Mouse (Mus musculus) urinary bladder, postnatal 25 days (tissue): ENCODE results near the gene Mboat1.
A peak's percentile ranks its signal among the peaks of the same experiment; 100 is the strongest.

Experiments used
- DNase-seq: peaks from one replicate; pipeline ENCODE4 v3.0.0; 2022; ENCODE audit warnings: low spot score

The Mboat1 gene

DNA sequence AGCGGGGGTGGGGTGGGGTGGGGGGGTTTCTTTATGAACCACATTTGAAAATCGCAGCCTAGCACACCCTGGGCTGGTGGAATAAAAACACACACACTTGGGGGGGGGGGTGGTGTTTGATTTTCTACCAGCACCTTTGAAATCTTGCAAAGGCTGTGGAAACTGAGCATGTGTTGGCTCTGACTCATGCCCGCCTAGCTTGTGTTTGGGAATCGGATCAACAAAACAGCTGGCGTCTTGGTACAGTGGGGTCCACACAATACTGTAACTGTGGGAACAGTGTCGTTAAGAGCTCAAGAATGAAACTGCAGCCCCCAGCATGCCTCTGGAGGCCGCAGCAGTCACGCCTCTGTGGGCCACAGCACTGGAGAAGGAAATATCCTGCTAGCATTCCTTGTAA, 50.2 kb downstream of the Mboat1 start:
- DNase-seq = no peak

DNA sequence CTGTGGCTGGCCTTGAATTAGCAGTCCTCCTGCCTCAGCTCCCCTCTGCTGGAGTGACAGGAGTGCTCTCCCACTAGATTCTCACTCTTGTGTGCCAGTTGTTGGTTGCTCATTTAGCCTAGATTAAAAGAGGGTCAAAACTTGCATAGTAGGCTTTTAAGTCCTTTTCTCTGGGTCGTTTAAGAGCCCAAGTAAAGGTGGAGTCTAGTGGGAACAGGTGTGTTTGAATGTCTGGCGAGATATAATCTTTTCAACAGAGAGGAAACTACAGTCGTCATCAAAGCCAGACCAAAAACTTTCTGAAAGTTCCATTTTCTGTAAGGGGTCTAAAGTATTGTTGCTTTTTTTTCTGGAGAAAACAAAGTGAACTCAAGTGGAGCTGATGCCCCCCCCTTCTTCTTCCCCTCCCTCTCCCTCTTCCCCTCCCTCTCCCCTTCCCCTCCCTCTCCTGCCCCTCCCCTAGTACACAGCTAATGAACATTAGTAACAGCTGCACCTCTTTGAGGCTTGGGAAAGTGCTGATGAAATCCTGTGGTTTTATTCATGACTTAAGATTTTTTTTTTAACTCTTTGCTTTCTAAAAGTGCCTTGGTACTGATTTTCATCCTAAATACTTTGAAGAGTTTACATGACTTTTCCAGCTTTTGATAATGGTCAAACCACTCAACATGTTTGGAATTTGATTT, 55.9 kb downstream of the Mboat1 start:
- no peak for DNase-seq

DNA sequence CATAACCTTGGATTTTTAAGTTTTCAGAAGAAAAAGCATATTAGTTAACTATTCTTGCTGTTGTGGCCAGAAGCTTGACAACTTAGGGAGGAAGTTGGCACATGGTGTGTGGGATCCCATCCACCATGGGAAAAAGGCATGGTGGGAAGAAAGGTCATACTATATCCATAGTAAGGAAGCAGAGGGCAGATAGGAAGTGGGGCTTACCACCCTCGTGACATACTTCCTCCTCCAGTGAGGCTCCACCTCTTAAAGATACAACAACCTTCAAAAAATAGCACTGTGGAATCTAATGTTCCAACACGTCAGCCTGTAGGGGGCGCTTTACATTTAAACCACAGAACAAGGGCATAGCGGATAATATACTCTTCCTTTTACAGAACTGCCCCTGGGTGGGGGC, 57.1 kb downstream of the Mboat1 start:
- DNase-seq = no peak

DNA sequence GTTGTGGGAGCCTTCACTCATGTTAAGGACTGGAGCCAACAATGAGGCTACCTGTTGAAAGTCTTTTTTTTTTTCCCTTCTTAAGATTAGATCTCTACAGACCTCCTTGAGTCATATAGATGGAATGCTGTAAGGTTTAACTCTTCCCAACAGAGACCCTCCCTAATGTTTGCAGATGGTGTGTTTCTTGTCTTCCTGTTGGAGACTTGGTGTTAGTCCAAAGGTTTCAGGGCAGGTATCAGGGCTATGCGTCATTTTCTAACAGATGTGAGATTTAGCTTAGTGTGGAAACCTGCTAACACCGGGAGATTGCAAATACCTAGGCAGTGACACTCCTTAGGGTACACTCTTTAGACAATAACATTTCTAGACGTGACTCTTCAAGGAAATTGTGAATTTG, 58.5 kb downstream of the Mboat1 start:
- DNase-seq = no peak

DNA sequence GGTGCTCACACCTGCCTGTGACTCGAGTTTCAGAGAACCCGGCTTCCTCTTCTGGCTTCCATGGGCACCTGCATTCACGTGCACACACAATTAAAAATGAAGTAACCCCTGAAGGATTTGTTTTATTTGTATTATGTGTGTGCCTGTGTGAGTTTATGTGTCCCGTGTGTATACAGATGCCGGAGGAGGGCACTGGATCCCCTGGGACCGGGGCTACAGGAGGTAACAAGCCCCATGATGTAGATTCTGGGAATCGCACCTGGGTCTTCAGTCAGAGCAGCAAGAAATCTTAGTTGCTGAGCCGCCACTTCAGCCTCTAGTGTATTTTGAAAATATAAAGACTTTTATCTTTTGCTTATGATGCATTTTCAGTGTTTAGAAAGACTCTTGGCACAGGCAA, 60.4 kb downstream of the Mboat1 start:
- DNase-seq = no peak

DNA sequence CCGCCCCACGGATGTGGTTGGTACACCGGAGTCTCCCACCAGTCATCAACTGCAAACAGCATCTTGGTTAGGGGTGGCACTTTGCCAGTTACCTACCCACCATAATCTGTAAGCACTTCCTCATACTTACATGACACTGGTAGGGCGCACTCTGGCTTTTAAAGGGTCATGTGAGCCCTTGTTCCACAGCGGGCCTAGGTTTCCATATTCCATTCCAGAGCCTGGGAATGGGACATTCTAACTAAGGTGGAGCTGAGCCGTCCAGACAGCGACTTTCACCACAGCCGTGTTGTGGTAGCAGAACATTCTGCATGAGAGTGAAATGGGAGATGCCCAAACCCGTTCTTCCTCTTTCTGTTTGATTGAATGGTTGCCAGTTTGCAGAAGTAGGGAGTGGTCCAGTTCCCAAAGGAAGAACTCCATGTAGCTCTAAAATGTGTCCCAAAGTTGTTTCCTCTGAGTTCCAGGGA, 61.8 kb downstream of the Mboat1 start:
- DNase-seq = peak; percentile 16

DNA sequence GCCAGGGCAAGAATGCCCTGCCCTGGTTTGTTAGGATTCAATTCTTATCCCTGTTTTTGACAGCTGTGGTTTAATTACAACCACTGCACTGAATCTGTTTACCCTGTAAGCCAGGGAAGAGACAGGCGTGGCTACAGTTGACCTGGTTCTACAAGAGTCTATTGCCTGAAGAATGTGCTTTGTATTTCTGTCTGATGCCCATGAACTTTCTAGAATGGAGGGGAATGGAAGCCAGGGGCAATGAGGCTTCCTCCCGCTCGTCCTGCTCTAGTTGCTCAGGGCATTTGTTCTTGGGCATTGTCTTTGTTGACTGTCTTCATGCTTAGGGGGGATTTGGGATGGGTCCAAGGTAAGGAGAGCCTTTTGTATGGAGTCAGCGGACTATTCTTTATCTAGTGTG, 63.5 kb downstream of the Mboat1 start:
- no peak for DNase-seq

DNA sequence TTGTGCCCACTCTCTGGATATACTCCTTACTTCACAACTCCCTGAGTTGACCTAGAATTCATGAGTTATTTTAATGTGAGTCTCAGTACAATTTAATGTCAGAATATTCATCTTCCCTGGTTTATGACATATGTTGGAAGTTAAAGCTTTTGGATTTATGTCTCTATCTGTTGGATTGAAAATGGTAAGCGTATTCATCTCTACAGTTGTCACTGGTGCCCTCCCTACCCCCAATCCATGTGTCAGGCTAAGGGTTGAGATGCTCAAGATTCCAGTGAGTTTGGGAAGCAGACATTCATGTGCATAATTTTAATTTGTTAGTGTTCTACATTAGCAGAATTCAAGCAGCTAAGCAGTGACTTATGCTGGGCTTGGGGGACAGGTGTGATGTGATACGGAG, 64.4 kb downstream of the Mboat1 start:
- DNase-seq = no peak

DNA sequence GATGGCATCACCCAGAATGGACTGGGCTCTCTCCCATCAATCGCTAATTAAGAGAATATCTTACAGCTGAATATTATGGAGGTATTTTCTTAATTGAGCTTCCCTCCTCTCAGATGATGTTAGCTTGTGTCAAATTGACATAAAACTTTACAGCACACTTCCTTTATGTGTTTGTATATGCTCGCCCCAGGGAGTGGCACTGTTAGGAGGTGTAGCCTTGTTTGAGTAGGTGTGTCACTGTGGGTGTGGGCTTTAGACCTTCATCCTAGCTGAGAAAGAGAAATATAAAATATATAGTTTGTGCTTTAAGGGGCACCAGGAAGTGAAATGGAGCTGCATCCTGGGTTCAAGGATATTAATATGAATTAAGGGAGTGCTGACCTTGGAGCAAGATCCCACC, 66.7 kb downstream of the Mboat1 start:
- no peak for DNase-seq

DNA sequence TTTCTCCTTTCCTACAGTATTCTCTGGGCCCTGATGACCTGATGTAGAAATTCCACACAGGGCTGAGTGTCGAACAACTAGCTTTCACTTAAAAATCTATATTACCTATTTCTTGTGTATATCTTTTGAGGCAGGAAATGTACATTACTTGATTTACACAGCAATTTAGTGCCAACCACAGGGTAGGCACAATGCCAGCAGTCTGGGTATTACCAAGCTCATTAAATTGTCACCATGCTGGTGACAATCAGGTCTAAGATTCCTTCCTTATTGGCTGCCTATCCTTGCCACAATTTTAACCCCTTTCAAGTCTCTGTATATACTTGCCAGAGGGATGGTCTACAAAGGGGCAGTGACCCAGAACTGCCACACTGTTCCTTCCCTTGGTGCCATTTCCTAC, 71.9 kb downstream of the Mboat1 start:
- DNase-seq = no peak

DNA sequence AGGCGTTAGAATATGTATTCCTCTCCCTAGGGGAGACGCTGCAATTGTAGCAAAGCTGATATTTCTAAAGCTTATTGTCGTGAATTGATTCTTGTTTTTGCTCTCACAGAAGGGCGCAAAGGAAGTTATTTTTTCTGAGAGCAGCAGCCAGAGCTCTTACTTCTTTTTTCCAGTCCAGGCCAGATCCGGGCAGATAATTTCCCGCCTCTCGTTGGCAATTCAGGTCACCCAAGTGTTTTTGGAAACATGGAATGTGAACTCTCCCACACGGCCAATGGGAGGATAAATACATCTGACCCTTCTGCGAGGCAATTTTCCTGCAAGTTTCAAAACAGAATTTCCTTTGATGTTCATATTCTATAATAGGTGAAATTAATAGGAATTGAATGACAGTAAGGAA, 77.0 kb downstream of the Mboat1 start:
- no peak for DNase-seq

DNA sequence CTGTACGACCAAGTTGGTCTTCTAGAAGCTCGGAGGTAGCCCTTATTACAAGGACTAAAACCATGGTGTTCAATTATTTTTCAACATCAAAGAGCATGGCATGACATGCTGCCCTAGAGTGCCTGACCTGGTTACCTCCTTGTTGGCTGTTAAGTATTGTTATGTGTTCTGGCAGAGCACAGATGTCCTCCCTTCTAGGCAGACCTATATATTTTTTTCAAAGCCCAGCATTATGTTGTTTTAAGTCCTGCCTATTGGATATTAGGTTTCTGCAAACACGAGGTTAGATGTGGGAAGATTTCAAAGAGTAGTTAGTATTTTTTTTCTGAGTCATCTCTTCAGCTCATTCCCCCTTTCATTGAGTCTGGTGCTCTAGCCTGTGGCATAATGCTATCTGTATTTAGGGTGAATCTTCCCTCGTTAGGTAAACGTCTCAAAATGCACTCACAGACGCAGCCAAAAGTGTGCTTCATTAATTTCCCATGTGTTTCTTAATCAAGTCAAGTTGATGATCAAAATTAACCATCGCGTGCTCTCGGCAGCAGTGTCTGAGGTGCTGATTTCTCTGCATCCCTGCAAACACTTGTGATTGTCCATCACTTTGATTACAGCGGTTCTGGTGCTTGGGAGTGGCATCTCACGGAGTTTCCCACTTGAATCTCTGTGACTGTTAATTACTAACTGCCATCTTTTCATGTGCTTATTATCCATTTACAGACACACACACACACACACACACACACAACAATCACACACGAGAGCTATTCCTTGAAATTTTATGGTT, 81.5 kb downstream of the Mboat1 start:
- no peak for DNase-seq

DNA sequence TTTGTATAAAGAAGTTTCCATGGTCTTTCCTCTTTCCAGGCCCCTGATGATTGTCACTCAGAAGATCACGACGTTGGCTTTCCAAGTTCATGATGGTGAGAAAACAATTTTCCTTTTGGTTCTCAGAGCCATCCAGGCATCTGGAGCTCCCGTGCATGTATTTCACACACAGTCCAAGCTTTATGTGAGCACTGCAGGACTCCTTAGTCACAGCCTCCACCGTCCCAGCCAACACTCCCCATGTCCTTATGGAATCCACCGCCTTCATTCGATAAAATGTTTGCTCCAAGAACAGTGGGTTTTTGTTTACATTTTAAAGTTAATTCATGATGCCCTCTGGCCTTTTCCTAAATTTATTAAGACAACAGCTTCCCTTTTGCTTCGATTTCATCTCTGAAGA, 83.3 kb downstream of the Mboat1 start:
- no peak for DNase-seq

DNA sequence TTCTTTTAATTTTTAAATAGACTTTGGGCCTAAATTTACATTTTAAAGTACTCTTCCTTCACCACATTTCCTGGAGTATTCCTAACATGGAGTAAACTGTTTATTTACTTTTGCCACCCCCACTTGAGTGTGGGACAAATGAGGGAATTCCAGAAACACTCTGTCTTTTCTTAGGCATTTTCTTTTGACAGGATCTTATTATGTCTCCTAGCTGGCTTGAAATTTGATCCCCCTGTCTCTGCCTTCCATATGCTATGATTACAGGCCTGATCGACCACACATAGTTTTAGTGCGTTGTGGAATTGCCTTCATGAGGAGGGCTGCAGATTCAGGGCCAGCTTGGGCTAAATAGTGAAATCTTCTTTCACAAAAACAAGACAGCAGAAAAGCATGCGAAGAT, 85.0 kb downstream of the Mboat1 start:
- no peak for DNase-seq

DNA sequence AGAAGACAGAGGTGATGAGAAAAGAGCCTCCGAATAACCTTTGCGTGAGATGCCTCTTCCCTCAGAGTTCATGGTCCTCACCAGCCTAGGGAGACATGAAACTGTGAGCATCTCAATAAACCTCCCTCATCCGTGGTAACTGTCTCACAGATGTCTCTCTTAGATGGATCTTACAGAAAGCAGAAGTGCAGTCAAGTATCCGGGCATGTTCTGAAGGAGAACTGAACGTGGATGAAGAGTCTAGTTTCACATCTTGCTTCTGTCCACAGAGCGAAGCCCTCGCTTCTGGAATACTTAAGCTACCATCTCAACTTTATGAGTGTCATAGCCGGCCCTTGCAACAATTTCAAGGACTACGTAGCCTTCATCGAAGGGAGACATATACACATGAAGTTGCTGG, 87.8 kb downstream of the Mboat1 start:
- no peak for DNase-seq

DNA sequence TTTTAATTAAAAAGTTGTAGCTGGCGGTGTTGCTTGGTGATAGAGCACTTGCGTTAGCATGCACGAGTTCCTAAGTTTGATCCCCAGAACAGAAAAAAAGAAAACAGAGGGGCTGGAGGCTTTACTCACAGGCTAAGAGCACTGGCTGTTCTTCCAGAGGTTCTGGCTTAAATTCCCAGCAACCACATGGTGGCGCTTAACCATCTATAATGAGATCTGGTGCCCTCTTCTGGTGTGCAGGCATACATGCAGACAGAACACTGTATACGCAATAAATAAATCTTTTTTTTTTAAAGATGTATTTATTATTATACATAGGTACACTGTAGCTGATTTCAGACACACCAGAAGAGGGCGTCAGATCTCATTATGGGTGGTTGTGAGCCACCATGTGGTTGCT, 88.4 kb downstream of the Mboat1 start:
- DNase-seq = no peak

DNA sequence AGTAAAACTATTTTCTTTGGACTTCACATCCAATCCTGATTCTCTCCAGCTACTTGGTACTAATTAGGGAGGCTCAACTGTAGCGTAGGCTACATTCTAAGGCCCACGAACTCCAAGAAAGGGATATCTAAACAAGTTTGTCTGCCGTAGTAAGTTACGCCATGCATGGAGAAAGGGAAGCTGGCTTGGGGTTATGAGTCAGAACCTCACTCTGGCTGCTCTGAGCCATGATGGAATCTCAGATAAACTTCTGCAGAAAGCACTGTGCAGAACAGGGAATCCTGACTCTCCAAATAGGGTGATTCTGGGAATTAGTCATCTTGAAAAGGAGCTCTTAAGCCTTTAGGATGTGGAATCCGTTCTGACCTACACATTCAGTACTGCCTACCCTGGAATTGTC, 92.5 kb downstream of the Mboat1 start:
- DNase-seq = no peak

DNA sequence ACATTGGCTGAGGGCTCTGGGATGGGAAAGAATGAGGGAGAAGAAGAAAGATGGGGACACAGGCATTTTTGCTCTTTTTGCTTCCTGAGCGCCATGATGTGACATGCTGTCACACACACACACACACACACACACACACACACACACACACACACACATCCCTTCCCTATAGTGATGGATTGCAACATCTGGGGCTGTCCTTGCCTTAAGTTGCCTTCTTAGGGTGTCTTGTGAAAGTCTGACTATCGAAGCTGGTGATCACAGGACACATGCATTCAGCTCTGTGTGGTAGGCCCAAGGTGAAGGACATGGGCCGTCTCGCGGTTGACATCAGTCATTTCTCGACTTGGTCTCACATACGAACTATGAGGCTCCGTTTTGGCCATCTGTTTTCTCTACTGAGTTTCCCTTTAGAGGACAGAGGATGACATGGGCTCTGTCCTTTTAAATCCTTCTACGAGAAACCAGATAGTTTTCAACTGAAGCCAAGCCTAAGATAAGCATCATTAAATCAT, 93.4 kb downstream of the Mboat1 start:
- no peak for DNase-seq

DNA sequence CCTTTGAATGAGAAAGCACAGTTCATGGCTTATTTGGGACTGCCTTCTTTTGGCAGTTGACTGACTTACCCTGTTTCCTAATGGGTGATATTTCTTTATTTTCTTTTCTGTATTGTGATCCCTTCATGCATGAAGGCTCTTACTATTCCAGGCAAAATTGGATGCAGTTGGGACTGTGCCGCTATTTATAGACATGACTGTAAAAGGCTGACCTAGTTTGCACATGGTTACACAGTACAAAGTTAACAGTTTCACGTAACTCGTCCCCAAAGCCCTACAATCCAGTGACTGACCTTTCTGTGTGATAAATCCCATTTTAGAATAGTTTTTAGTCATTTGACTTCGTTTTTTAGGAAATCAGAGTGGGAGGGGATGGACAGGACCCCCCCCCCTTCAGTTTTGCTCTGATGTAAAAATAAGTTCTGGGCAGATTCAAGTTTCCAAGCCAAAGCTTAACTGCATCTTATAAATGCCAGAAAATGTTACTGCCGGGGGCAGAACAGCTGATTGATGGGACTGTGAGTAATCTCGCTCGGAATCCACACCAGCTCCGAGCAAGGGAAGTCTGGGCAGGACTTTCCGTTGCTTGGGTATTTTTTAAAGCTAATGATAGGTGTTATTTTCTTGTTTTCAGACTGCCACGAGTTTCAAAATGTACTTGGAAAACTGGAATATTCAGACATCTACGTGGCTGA, 98.9 kb downstream of the Mboat1 start:
- DNase-seq = no peak

DNA sequence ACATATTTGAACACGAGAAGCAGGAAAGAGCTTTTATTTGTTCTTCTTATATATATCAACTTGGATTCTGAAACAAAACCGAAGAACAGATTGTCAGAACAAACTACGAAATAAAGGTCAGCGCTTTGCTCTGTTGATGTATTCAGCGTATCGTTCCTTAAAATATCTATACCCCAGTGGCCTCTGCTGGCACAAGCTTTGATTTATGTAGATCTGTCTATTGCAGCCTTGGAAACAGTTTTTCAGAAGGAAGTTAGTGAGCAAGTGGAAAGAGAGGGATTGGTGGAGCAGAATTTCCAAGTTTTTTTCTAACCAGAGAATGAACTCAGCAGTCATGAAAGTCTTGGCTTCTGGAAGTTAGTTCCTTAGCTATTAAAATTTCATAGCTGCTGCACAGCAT, 103.1 kb downstream of the Mboat1 start:
- no peak for DNase-seq

DNA sequence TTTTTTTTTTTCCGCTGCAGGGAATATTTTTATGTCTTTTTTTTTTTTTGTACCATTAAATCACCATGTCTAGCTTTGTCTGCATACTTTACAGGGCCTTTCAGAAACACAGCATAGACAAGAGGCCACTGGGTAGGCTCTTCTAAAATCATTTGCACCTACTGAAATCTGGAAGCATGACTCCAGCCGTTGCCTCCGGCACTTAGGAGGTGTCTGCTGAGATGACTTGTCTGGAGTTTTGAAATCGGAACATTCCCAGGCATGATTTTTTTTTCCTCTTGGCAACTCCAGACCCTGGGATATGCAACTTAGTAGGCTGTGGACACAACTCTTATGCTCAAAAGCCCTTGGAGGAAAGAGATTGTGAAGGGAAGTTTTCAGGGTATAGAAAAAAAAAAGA, 109.3 kb downstream of the Mboat1 start:
- no peak for DNase-seq

DNA sequence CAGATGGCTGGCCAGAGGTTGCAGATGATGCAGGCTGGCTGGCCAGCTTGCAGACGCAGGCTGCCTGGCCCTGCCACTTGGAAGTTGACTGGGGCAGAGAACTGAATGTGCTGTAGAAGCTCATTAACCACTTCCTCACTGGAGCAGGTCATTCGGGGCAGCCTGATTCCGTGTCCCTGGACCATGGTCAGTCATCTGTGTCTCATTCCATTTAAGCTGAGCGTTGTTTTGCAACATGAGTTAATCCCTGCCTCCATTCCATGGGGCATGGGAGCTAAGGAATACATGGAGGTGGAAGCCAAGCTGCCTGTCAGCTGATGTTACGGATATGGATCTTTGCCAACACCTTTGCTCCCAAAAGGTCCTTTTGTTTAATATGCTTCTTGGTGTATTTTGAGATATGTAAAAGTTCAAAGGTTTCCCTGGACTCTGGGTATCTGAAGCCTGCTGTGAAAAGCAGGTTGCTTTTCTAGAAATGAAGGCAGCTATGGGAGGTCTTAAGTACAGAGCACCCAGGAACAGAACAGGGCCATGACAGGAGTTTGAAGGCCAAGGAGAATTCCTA, 114.1 kb downstream of the Mboat1 start:
- no peak for DNase-seq

DNA sequence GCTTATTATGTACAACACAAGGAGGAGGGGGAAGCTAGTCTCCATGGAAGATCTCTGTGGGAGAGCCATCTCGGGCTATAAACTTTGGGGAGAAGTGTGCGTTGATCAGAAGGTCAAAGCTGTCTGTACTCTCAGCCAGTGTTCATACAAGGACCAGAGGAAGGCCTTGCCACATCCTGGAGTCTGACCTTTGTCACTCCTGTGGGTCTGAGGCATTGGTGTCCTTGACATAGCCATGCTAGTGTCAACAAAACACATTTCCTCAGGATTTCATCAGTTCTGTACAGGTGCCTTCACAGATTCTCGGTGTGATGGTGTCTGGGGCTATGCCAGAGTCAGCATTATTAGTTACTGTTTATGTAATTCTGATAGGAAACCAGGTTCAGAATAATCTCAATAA, 115.1 kb downstream of the Mboat1 start:
- DNase-seq = no peak
